In genomic region chr10:62664963-62665590, GRCm38 (mm10) we compare ENCODE assay signal across 8 mouse cellular contexts. TPM values are rescaled to one million over a fixed set of nuclear protein-coding genes. Genes with fewer than 3 reads are reported as not detected.
DNase-seq lines count a peak whose midpoint lies in the region; ATAC-seq and TF ChIP-seq lines count a peak whose summit lies in the region.

No protein-coding gene starts in this region.

- peak; percentile 27 to 45 for DNase-seq in spleen, adult 18-20 months
- no peak for DNase-seq in spleen, postnatal 14 days (ENCODE audit: low spot score in 2 of 2)
- DNase-seq in gastrocnemius, postnatal 25 days: peak; percentile 55
- peak; percentile 58 to 65 for DNase-seq in lung, adult 18-20 months
- DNase-seq in frontal cortex, adult 2 months (ENCODE audit: extremely low spot score in 1 of 2, low spot score in 1 of 2): no peak
- DNase-seq in right cerebral cortex, postnatal 14 days: no peak

- H3K27ac ChIP-seq in intestine, postnatal 0 days (ENCODE audit: low read depth, low read length): peak overlapping the region; percentile 57
- H3K27ac ChIP-seq in testis, adult 2 months (ENCODE audit: control insufficient read depth, insufficient read depth, low read depth, low read length): peak overlapping the region; percentile 58

- H3K9me3 ChIP-seq in intestine, postnatal 0 days (ENCODE audit: control insufficient read depth): no peaks in the 10 kb centered on the region

- peak overlapping the region; percentile 24 for H3K4me3 ChIP-seq in intestine, postnatal 0 days (ENCODE audit: low read depth, low read length)
- H3K4me3 ChIP-seq in testis, adult 2 months (ENCODE audit: control insufficient read depth, low read depth, low read length): peak overlapping the region; percentile 11

- no peak for TF ChIP-seq CTCF in intestine, postnatal 0 days (IDR thresholded peaks at IDR 0.05; ENCODE audit: low read depth)
- TF ChIP-seq CTCF in testis, adult 2 months (IDR thresholded peaks at IDR 0.05; ENCODE audit: control insufficient read depth, insufficient read depth, insufficient replicate concordance, low read depth, low read length): no peak

- H3K4me2 ChIP-seq in intestine, postnatal 0 days (replicated peaks; ENCODE audit: low read depth): peak overlapping the region; percentile 57

- H3K27me3 ChIP-seq in intestine, postnatal 0 days (replicated peaks; ENCODE audit: control insufficient read depth, insufficient read depth, low read length): no peaks in the 10 kb centered on the region
- no peaks in the 10 kb centered on the region for H3K27me3 ChIP-seq in testis, adult 2 months (ENCODE audit: control insufficient read depth, insufficient read depth, low read length)

- no peaks in the 10 kb centered on the region for H3K36me3 ChIP-seq in intestine, postnatal 0 days (ENCODE audit: control insufficient read depth, insufficient read depth)
- no peaks in the 10 kb centered on the region; the same call in 1 of the 2 replicates for H3K36me3 ChIP-seq in testis, adult 2 months (ENCODE audit: control insufficient read depth, insufficient read depth, low read length)

- 56% methylated on average over 27 of the region's 27 CpGs for WGBS in intestine, postnatal 0 days

- no peaks in the 10 kb centered on the region for H3K4me1 ChIP-seq in intestine, postnatal 0 days (replicated peaks; ENCODE audit: control insufficient read depth, insufficient read depth, low read length)
- peaks cover 9% of the 10 kb centered on the region for H3K4me1 ChIP-seq in testis, adult 2 months (ENCODE audit: control insufficient read depth, insufficient read depth, low read length)

- no peak overlapping the region for H3K9ac ChIP-seq in intestine, postnatal 0 days (ENCODE audit: low read depth, low read length)

- ATAC-seq in intestine, postnatal 0 days: no peak

- TF ChIP-seq POLR2A in testis, adult 2 months (IDR thresholded peaks at IDR 0.05; ENCODE audit: control insufficient read depth, low read depth, low read length): peak; percentile 11; the same call in 1 of the 2 replicates

RNA-seq across cellular contexts. Expression of gene Ddx50, which starts 14.1 kb away (rescaled TPM):
- total RNA-seq in gastrocnemius, postnatal 25 days (2021): 10 to 100 TPM; 39.1 to 42.2 TPM
- 69.6 and 74.4 TPM in 2 replicates for polyA plus RNA-seq in intestine, postnatal 0 days (2015; fragmentation: Nextera tagmentation; extraction: Ambion mirVana)
- 17.8 and 21.0 TPM in 2 replicates for polyA plus RNA-seq in testis, adult 2 months (2012; rRNA removed)
- 88.5 and 95.5 TPM in 2 replicates for polyA plus RNA-seq in frontal cortex, adult 2 months (2012; rRNA removed)

Comparison
In these comparisons a context has a peak if more than half of its experiments do, and no peak if none do; other contexts are left out.
1. DNase-seq: peak in spleen, adult 18-20 months (2 of 2), gastrocnemius, postnatal 25 days (single experiment) and lung, adult 18-20 months (2 of 2); none in spleen, postnatal 14 days (0 of 2), frontal cortex, adult 2 months (0 of 2) and right cerebral cortex, postnatal 14 days (single experiment).